Mouse (Mus musculus): ENCODE measurements around the gene Arl13b. TPM values are rescaled to one million over a fixed set of nuclear protein-coding genes. Genes with fewer than 3 reads are reported as not detected.

Gene Arl13b
- polyA plus RNA-seq, 1 experiment from 2014 or later, result 4.1 TPM

- H3K27me3 ChIP-seq, result no peaks in the 10 kb centered on the region
- peak within 1 kb of the TSS; percentile 62 for H3K4me3 ChIP-seq (replicated peaks)
- no peaks in the 10 kb centered on the region for H3K36me3 ChIP-seq (replicated peaks)
- H3K9me3 ChIP-seq (replicated peaks), result no peaks in the 10 kb centered on the region
- H3K4me2 ChIP-seq, result peak within 1 kb of the TSS; percentile 86
- H3K4me1 ChIP-seq (replicated peaks), result peaks cover 12% of the 10 kb centered on the region; the same call in 1 of the 2 replicates
- ATAC-seq (ENCODE audit: insufficient read depth), result peak; percentile 88
- H3K9ac ChIP-seq, result peak within 1 kb of the TSS; percentile 61
- WGBS (ENCODE audit: insufficient replicate concordance), result 3% methylated on average over 41 of the region's 42 CpGs
- peak within 1 kb of the TSS; percentile 53; the same call in 1 of the 2 replicates for H3K27ac ChIP-seq (replicated peaks)
These were observed 7.6 kb upstream of the Arl13b start, which contains the start of gene Pros1 for GRCm38 (mm10) chr16:62854191-62855068. Gene Pros1 (plus strand): TSS chr16:62854307.

- H3K9ac ChIP-seq, result peak overlapping the region; percentile 61; the same call in 1 of the 2 replicates
- no peaks in the 10 kb centered on the region for H3K9me3 ChIP-seq (replicated peaks)
- H3K27ac ChIP-seq (replicated peaks), result no peak overlapping the region
- H3K4me3 ChIP-seq (replicated peaks), result peak overlapping the region; percentile 62
- H3K4me2 ChIP-seq, result peak overlapping the region; percentile 86
- no peaks in the 10 kb centered on the region for H3K36me3 ChIP-seq (replicated peaks)
- WGBS (ENCODE audit: insufficient replicate concordance), result 9% methylated on average over 3 of the region's 3 CpGs
- no peak for ATAC-seq (ENCODE audit: insufficient read depth)
- peaks cover 12% of the 10 kb centered on the region; the same call in 1 of the 2 replicates for H3K4me1 ChIP-seq (replicated peaks)
- no peaks in the 10 kb centered on the region for H3K27me3 ChIP-seq
These were observed 6.8 kb upstream of the Arl13b start for GRCm38 (mm10) chr16:62853611-62854126.

GRCm38 (mm10) chr16:62852464-62853252, 5.8 kb upstream of the Arl13b start:
- no peak overlapping the region for H3K4me2 ChIP-seq
- 69% methylated on average over 3 of the region's 3 CpGs for WGBS (ENCODE audit: insufficient replicate concordance)
- H3K27me3 ChIP-seq, result no peaks in the 10 kb centered on the region
- no peak overlapping the region for H3K4me3 ChIP-seq (replicated peaks)
- no peak overlapping the region for H3K27ac ChIP-seq (replicated peaks)
- ATAC-seq (ENCODE audit: insufficient read depth), result no peak
- H3K9ac ChIP-seq, result no peak overlapping the region
- H3K9me3 ChIP-seq (replicated peaks), result no peaks in the 10 kb centered on the region
- peaks cover 12% of the 10 kb centered on the region; the same call in 1 of the 2 replicates for H3K4me1 ChIP-seq (replicated peaks)
- H3K36me3 ChIP-seq (replicated peaks), result no peaks in the 10 kb centered on the region

- ATAC-seq (ENCODE audit: insufficient read depth), result no peak
- H3K27me3 ChIP-seq, result no peaks in the 10 kb centered on the region
- no peaks in the 10 kb centered on the region for H3K36me3 ChIP-seq (replicated peaks)
- H3K27ac ChIP-seq (replicated peaks), result no peak overlapping the region
- H3K9ac ChIP-seq, result no peak overlapping the region
- H3K4me2 ChIP-seq, result no peak overlapping the region
- H3K4me3 ChIP-seq (replicated peaks), result no peak overlapping the region
- peaks cover 19% of the 10 kb centered on the region for H3K4me1 ChIP-seq (replicated peaks)
- no peaks in the 10 kb centered on the region for H3K9me3 ChIP-seq (replicated peaks)
- 80% methylated on average over 6 of the region's 6 CpGs for WGBS (ENCODE audit: insufficient replicate concordance)
These were observed 1.5 kb downstream of the Arl13b start for GRCm38 (mm10) chr16:62845341-62845740.

- H3K9me3 ChIP-seq (replicated peaks), result no peaks in the 10 kb centered on the region
- H3K27me3 ChIP-seq, result no peaks in the 10 kb centered on the region
- H3K4me2 ChIP-seq, result peak overlapping the region; percentile 8; the same call in 1 of the 2 replicates
- peak; percentile 98 for ATAC-seq (ENCODE audit: insufficient read depth)
- H3K9ac ChIP-seq, result no peak overlapping the region
- peak overlapping the region; percentile 61 for H3K27ac ChIP-seq (replicated peaks)
- H3K4me3 ChIP-seq (replicated peaks), result no peak overlapping the region
- 9% methylated on average over 3 of the region's 3 CpGs for WGBS (ENCODE audit: insufficient replicate concordance)
- no peaks in the 10 kb centered on the region for H3K36me3 ChIP-seq (replicated peaks)
- peaks cover 20% of the 10 kb centered on the region for H3K4me1 ChIP-seq (replicated peaks)
These were observed 12.7 kb downstream of the Arl13b start for GRCm38 (mm10) chr16:62834016-62834735.

GRCm38 (mm10) chr16:62832481-62832880, 14.4 kb downstream of the Arl13b start:
- Histone ChIP-seq H3K4me2 (no peak overlapping the region), H3K27me3 (no peaks in the 10 kb centered on the region), H3K9ac (no peak overlapping the region), H3K4me1 (replicated peaks) (peaks cover 20% of the 10 kb centered on the region), H3K9me3 (replicated peaks) (no peaks in the 10 kb centered on the region), H3K4me3 (replicated peaks) (no peak overlapping the region), H3K27ac (replicated peaks) (no peak overlapping the region), H3K36me3 (replicated peaks) (no peaks in the 10 kb centered on the region)
- ATAC-seq (ENCODE audit: insufficient read depth), result no peak
- WGBS (ENCODE audit: insufficient replicate concordance), result 25% methylated on average over 4 of the region's 4 CpGs

- no peaks in the 10 kb centered on the region for H3K9me3 ChIP-seq (replicated peaks)
- WGBS (ENCODE audit: insufficient replicate concordance), result 73% methylated on average over 2 of the region's 2 CpGs
- no peak for ATAC-seq (ENCODE audit: insufficient read depth)
- no peak overlapping the region for H3K4me2 ChIP-seq
- H3K27ac ChIP-seq (replicated peaks), result no peak overlapping the region
- H3K9ac ChIP-seq, result no peak overlapping the region
- H3K4me3 ChIP-seq (replicated peaks), result no peak overlapping the region
- H3K4me1 ChIP-seq (replicated peaks), result peaks cover 20% of the 10 kb centered on the region
- no peaks in the 10 kb centered on the region for H3K36me3 ChIP-seq (replicated peaks)
- no peaks in the 10 kb centered on the region for H3K27me3 ChIP-seq
These were observed 14.8 kb downstream of the Arl13b start for GRCm38 (mm10) chr16:62832027-62832426.

GRCm38 (mm10) chr16:62826156-62827001, 20.5 kb downstream of the Arl13b start:
- H3K9me3 ChIP-seq (replicated peaks), result no peaks in the 10 kb centered on the region

GRCm38 (mm10) chr16:62822472-62822871, 24.4 kb downstream of the Arl13b start:
- Histone ChIP-seq H3K4me3 (replicated peaks) (no peak overlapping the region), H3K36me3 (replicated peaks) (no peaks in the 10 kb centered on the region), H3K9me3 (replicated peaks) (no peaks in the 10 kb centered on the region), H3K4me2 (no peak overlapping the region), H3K4me1 (replicated peaks) (no peaks in the 10 kb centered on the region), H3K27me3 (no peaks in the 10 kb centered on the region), H3K27ac (replicated peaks) (no peak overlapping the region), H3K9ac (no peak overlapping the region)
- no peak for ATAC-seq (ENCODE audit: insufficient read depth)
- WGBS (ENCODE audit: insufficient replicate concordance), result 78% methylated on average over 6 of the region's 6 CpGs

More at GRCm38 (mm10) chr16:62826156-62827001, 20.5 kb downstream of the Arl13b start:
- Histone ChIP-seq H3K9ac (no peak overlapping the region), H3K36me3 (replicated peaks) (no peaks in the 10 kb centered on the region), H3K4me3 (replicated peaks) (no peak overlapping the region), H3K4me1 (replicated peaks) (no peaks in the 10 kb centered on the region), H3K4me2 (no peak overlapping the region), H3K27me3 (no peaks in the 10 kb centered on the region), H3K27ac (replicated peaks) (no peak overlapping the region)
- no peak for ATAC-seq (ENCODE audit: insufficient read depth)
- whole genome bisulfite sequencing (ENCODE audit: insufficient replicate concordance), result 53% methylated on average over 12 of the region's 12 CpGs

- Histone ChIP-seq H3K4me1 (replicated peaks) (peaks cover 4% of the 10 kb centered on the region; the same call in 1 of the 2 replicates), H3K27me3 (no peaks in the 10 kb centered on the region), H3K4me3 (replicated peaks) (no peak within 1 kb of the TSS), H3K36me3 (replicated peaks) (no peaks in the 10 kb centered on the region), H3K4me2 (no peak within 1 kb of the TSS), H3K9ac (no peak within 1 kb of the TSS), H3K9me3 (replicated peaks) (no peaks in the 10 kb centered on the region), H3K27ac (replicated peaks) (no peak within 1 kb of the TSS)
- ATAC-seq (ENCODE audit: insufficient read depth), result no peak
- 49% methylated on average over 5 of the region's 5 CpGs for WGBS (ENCODE audit: insufficient replicate concordance)
These were observed 32.3 kb downstream of the Arl13b start, which contains the start of gene Stx19 for GRCm38 (mm10) chr16:62814491-62814890. Gene Stx19 (plus strand): TSS chr16:62814676.
